Mouse (Mus musculus): Measurements from ENCODE around the gene Atoh7. TPM values are rescaled to one million over a fixed set of nuclear protein-coding genes. Genes with fewer than 3 reads are reported as not detected.

Gene Atoh7
- polyA plus RNA-seq, 1 experiment from 2014 or later, result not detected

DNA sequence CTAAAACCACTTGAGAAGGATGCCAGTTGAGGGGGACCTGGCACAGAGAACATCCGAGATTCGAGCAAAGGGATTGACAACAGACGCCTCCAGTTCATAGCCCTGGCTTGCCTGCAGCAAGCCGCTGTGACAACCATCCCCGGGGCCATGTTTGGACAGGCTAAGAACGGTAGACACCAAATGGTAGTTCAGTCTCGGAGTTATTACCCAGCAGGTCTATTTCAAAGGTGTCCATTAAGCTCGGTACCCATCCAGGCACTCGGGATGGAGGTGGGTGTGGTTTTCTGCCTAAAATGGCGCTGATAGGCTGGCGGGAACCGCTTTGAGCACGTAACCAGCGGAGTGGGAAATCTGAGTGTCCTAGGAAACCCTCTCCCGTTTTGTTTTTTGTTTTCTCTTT, 16.4 kb downstream of the Atoh7 start:
- H3K4me3 ChIP-seq (ENCODE audit: low read length), result no peak overlapping the region
- H3K4me2 ChIP-seq (replicated peaks; ENCODE audit: low read depth, low read length), result no peak overlapping the region
- no peak overlapping the region for H3K9ac ChIP-seq (ENCODE audit: low read depth, low read length)
- H3K9me3 ChIP-seq (ENCODE audit: control insufficient read depth, low read length), result peaks cover 10% of the 10 kb centered on the region
- WGBS, result 85% methylated on average over 15 of the region's 15 CpGs
- no peak overlapping the region for H3K27ac ChIP-seq (ENCODE audit: low read depth, low read length)
- no peaks in the 10 kb centered on the region for H3K4me1 ChIP-seq (ENCODE audit: control insufficient read depth, insufficient read depth, low read length)
- no peaks in the 10 kb centered on the region for H3K27me3 ChIP-seq (ENCODE audit: control insufficient read depth, insufficient read depth, low read length)
- H3K36me3 ChIP-seq (ENCODE audit: control insufficient read depth, insufficient read depth, low read length), result no peaks in the 10 kb centered on the region
- no peak for ATAC-seq (ENCODE audit: low FRiP score, low TSS enrichment)

DNA sequence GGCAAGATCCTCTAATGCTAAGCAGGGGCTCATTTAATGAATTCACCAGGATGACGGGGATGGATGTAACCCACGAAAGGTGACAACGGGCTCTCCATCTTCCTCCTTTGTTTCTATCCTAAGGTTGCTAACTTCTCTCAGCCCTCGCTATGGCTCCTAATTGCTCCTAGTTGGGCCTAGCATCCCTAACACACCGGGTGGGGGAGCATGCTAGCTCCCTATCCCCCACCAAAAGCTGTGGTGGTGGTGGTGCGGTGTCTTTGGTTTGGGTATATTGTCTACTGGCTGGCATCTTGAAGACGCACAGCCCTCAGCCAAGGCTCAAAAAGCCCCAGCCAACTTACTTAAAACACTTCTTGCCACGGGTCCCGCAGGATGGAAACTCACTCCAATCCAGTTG, 16.9 kb downstream of the Atoh7 start:
- no peak overlapping the region for H3K4me2 ChIP-seq (replicated peaks; ENCODE audit: low read depth, low read length)
- no peak overlapping the region for H3K4me3 ChIP-seq (ENCODE audit: low read length)
- H3K27ac ChIP-seq (ENCODE audit: low read depth, low read length), result no peak overlapping the region
- WGBS, result 96% methylated on average over 9 of the region's 9 CpGs
- ATAC-seq (ENCODE audit: low FRiP score, low TSS enrichment), result no peak
- no peaks in the 10 kb centered on the region for H3K27me3 ChIP-seq (ENCODE audit: control insufficient read depth, insufficient read depth, low read length)
- no peaks in the 10 kb centered on the region for H3K4me1 ChIP-seq (ENCODE audit: control insufficient read depth, insufficient read depth, low read length)
- peaks cover 6% of the 10 kb centered on the region; the same call in 1 of the 2 replicates for H3K9me3 ChIP-seq (ENCODE audit: control insufficient read depth, low read length)
- no peak overlapping the region for H3K9ac ChIP-seq (ENCODE audit: low read depth, low read length)
- H3K36me3 ChIP-seq (ENCODE audit: control insufficient read depth, insufficient read depth, low read length), result no peaks in the 10 kb centered on the region

DNA sequence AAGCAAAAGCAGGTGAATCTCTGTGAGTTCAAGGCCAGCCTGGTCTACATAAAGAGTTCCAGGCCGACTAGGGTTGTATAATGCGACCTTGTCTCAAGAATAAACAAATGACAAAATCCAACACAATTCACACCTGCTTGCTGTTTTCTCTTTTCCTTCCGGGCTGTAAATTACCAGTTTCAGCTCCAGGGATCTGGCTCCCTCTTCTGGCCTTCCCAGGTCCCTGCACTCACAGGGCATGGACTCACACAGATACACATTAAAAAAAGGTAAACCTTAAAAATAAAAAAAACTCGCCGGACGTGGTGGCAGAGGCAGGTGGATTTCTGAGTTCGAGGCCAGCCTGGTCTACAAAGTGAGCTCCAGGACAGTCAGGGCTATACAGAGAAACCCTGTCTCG, 18.1 kb downstream of the Atoh7 start:
- Histone ChIP-seq H3K9me3 (ENCODE audit: control insufficient read depth, low read length) (peaks cover 4% of the 10 kb centered on the region; the same call in 1 of the 2 replicates), H3K27me3 (ENCODE audit: control insufficient read depth, insufficient read depth, low read length) (no peaks in the 10 kb centered on the region), H3K9ac (ENCODE audit: low read depth, low read length) (no peak overlapping the region), H3K36me3 (ENCODE audit: control insufficient read depth, insufficient read depth, low read length) (no peaks in the 10 kb centered on the region), H3K4me3 (ENCODE audit: low read length) (no peak overlapping the region), H3K27ac (ENCODE audit: low read depth, low read length) (no peak overlapping the region), H3K4me2 (replicated peaks; ENCODE audit: low read depth, low read length) (no peak overlapping the region), H3K4me1 (ENCODE audit: control insufficient read depth, insufficient read depth, low read length) (no peaks in the 10 kb centered on the region)
- WGBS, result 96% methylated on average over 8 of the region's 8 CpGs
- no peak for ATAC-seq (ENCODE audit: low FRiP score, low TSS enrichment)

DNA sequence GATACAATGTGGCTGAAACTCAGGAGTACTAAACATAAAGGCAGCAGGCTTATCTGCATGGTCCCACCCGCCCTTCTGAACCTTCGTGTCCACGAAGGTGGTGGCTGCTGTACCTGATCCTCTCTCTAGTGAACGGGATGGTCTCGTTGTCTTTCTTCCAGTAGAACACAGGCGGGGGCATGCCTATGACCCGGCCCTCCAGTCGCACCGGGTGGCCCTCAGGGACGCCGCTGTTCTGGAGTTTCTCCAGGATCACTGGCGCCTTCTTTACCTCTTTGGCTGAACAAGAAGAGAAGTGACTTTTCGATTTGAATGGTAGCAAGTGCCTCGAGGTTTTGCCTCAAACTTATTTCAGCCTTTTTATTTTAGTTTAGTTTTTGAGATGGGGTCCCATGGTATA, 20.5 kb downstream of the Atoh7 start:
- H3K36me3 ChIP-seq (ENCODE audit: control insufficient read depth, insufficient read depth, low read length), result no peaks in the 10 kb centered on the region
- no peak overlapping the region for H3K9ac ChIP-seq (ENCODE audit: low read depth, low read length)
- H3K4me2 ChIP-seq (replicated peaks; ENCODE audit: low read depth, low read length), result no peak overlapping the region
- WGBS, result 71% methylated on average over 14 of the region's 14 CpGs
- no peaks in the 10 kb centered on the region for H3K27me3 ChIP-seq (ENCODE audit: control insufficient read depth, insufficient read depth, low read length)
- no peak overlapping the region for H3K27ac ChIP-seq (ENCODE audit: low read depth, low read length)
- H3K4me3 ChIP-seq (ENCODE audit: low read length), result no peak overlapping the region
- no peak for ATAC-seq (ENCODE audit: low FRiP score, low TSS enrichment)
- no peaks in the 10 kb centered on the region for H3K4me1 ChIP-seq (ENCODE audit: control insufficient read depth, insufficient read depth, low read length)
- H3K9me3 ChIP-seq (ENCODE audit: control insufficient read depth, low read length), result peaks cover 4% of the 10 kb centered on the region; the same call in 1 of the 2 replicates

DNA sequence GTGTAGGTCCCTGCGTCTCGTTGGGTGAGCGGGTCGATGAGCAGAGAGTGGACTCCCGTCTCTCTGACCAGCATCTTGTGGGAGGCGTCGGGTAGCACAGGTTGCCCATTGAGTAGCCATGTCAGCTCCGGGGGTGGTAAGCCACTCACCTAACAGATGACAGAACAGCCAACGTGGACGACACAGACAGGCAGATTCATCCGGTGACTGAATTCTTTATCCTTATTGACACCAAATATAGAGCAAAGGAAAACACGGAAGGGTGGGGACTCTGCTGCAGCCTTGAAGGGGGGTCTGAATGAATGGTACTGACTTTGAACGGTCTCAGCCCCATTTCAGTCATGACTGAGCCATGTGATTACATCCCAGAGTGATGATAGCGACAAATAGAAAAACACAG, 22.5 kb downstream of the Atoh7 start:
- H3K4me3 ChIP-seq (ENCODE audit: low read length), result no peak overlapping the region
- no peak for ATAC-seq (ENCODE audit: low FRiP score, low TSS enrichment)
- H3K9me3 ChIP-seq (ENCODE audit: control insufficient read depth, low read length), result peaks cover 4% of the 10 kb centered on the region; the same call in 1 of the 2 replicates
- H3K9ac ChIP-seq (ENCODE audit: low read depth, low read length), result no peak overlapping the region
- no peaks in the 10 kb centered on the region for H3K36me3 ChIP-seq (ENCODE audit: control insufficient read depth, insufficient read depth, low read length)
- no peaks in the 10 kb centered on the region for H3K4me1 ChIP-seq (ENCODE audit: control insufficient read depth, insufficient read depth, low read length)
- no peak overlapping the region for H3K27ac ChIP-seq (ENCODE audit: low read depth, low read length)
- no peaks in the 10 kb centered on the region for H3K27me3 ChIP-seq (ENCODE audit: control insufficient read depth, insufficient read depth, low read length)
- no peak overlapping the region for H3K4me2 ChIP-seq (replicated peaks; ENCODE audit: low read depth, low read length)
- WGBS, result 86% methylated on average over 14 of the region's 14 CpGs

DNA sequence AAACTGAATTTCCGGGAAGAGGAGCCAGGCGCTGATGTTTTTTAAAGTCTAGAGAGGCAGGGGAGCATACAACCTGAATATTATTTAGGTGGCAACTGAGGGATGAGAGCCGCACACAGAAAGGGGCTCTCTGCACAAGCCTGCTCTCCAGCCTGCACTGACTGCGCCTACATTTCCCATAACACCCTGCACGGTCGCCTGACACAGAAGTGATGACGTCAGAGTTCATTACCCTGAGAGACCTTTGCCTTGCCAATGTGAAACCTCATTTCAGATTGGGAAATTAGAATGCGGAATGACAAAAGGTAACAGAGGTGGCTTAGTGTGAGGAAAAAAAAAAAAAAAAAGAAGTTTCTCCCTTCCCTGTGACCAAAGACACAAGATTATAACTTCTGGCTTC, 23.1 kb downstream of the Atoh7 start:
- WGBS, result 34% methylated on average over 8 of the region's 8 CpGs

DNA sequence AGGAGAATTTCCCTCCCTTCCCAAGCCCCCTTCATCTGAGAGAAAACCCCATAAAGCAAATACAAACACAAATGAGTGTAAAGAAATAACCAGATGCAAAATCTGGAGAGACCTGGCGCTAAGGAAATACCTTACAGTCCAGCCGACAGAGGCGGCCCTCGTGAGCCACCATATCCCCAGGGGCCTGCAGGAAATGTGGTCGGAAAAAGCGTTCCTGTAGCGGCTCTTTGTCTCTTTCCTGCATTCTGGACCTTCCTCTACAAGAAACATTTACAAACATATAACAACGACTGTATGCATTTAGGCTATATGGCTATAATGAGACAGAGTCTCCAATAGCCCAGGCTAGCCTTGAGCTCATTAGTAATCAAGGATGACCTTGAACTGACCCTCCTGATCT, 23.7 kb downstream of the Atoh7 start:
- ATAC-seq (ENCODE audit: low FRiP score, low TSS enrichment), result no peak
- WGBS, result 86% methylated on average over 8 of the region's 8 CpGs
- no peaks in the 10 kb centered on the region for H3K36me3 ChIP-seq (ENCODE audit: control insufficient read depth, insufficient read depth, low read length)
- no peak overlapping the region for H3K4me3 ChIP-seq (ENCODE audit: low read length)
- no peaks in the 10 kb centered on the region for H3K4me1 ChIP-seq (ENCODE audit: control insufficient read depth, insufficient read depth, low read length)
- H3K9ac ChIP-seq (ENCODE audit: low read depth, low read length), result no peak overlapping the region
- H3K4me2 ChIP-seq (replicated peaks; ENCODE audit: low read depth, low read length), result no peak overlapping the region
- no peaks in the 10 kb centered on the region for H3K27me3 ChIP-seq (ENCODE audit: control insufficient read depth, insufficient read depth, low read length)
- no peaks in the 10 kb centered on the region for H3K9me3 ChIP-seq (ENCODE audit: control insufficient read depth, low read length)
- H3K27ac ChIP-seq (ENCODE audit: low read depth, low read length), result no peak overlapping the region

More for the DNA sequence above, 23.1 kb downstream of the Atoh7 start:
- Histone ChIP-seq H3K4me2 (replicated peaks; ENCODE audit: low read depth, low read length) (no peak overlapping the region), H3K36me3 (ENCODE audit: control insufficient read depth, insufficient read depth, low read length) (no peaks in the 10 kb centered on the region), H3K27me3 (ENCODE audit: control insufficient read depth, insufficient read depth, low read length) (no peaks in the 10 kb centered on the region), H3K9me3 (ENCODE audit: control insufficient read depth, low read length) (peaks cover 2% of the 10 kb centered on the region; the same call in 1 of the 2 replicates), H3K9ac (ENCODE audit: low read depth, low read length) (no peak overlapping the region), H3K4me1 (ENCODE audit: control insufficient read depth, insufficient read depth, low read length) (no peaks in the 10 kb centered on the region), H3K4me3 (ENCODE audit: low read length) (no peak overlapping the region), H3K27ac (ENCODE audit: low read depth, low read length) (no peak overlapping the region)
- ATAC-seq (ENCODE audit: low FRiP score, low TSS enrichment), result no peak

DNA sequence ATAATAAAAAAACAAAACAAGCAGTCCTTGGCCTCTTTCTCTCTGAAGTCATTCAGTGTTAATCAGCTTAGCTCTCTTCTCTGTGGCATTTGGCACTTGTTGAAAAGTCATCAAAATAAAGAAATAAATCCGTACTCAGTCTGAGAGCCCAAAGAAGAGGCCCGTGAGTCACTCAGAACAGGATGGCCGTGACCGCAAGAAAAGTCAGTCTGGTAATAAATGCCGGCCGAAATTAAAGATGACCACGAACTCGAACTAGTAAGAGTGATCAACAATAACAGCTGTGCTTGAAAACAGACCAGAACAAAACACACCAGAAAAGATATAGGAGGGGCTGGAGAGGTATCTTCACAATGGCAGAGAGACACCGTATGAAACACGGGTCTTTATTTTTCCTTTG, 24.6 kb downstream of the Atoh7 start:
- Histone ChIP-seq H3K4me1 (ENCODE audit: control insufficient read depth, insufficient read depth, low read length) (no peaks in the 10 kb centered on the region), H3K9ac (ENCODE audit: low read depth, low read length) (no peak overlapping the region), H3K9me3 (ENCODE audit: control insufficient read depth, low read length) (no peaks in the 10 kb centered on the region), H3K4me3 (ENCODE audit: low read length) (no peak overlapping the region), H3K27ac (ENCODE audit: low read depth, low read length) (no peak overlapping the region), H3K36me3 (ENCODE audit: control insufficient read depth, insufficient read depth, low read length) (no peaks in the 10 kb centered on the region), H3K27me3 (ENCODE audit: control insufficient read depth, insufficient read depth, low read length) (no peaks in the 10 kb centered on the region), H3K4me2 (replicated peaks; ENCODE audit: low read depth, low read length) (no peak overlapping the region)
- WGBS, result 93% methylated on average over 10 of the region's 10 CpGs
- no peak for ATAC-seq (ENCODE audit: low FRiP score, low TSS enrichment)

DNA sequence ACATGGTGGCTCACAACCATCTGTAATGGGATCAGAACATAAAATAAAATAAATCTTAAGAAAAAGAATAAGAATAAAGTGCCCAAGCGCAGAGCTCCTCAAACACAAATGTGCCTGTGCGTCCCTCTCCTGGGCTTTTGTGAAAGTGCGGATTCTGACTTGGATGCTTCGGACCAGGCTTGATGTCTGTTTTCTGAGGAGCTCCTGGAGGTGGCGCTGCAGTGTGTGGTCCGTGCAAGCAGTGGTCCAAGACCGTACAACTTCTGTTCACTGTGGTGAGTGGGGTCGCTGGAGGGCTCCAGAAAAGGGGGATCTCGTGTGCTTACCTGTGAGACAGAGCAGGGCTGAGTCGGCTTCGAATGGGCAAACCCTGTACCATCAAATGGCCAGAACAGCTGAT, 25.9 kb downstream of the Atoh7 start:
- no peak for ATAC-seq (ENCODE audit: low FRiP score, low TSS enrichment)
- 42% methylated on average over 11 of the region's 11 CpGs for WGBS
- Histone ChIP-seq H3K9me3 (ENCODE audit: control insufficient read depth, low read length) (no peaks in the 10 kb centered on the region), H3K27me3 (ENCODE audit: control insufficient read depth, insufficient read depth, low read length) (no peaks in the 10 kb centered on the region), H3K9ac (ENCODE audit: low read depth, low read length) (no peak overlapping the region), H3K36me3 (ENCODE audit: control insufficient read depth, insufficient read depth, low read length) (no peaks in the 10 kb centered on the region), H3K4me3 (ENCODE audit: low read length) (no peak overlapping the region), H3K27ac (ENCODE audit: low read depth, low read length) (no peak overlapping the region), H3K4me2 (replicated peaks; ENCODE audit: low read depth, low read length) (no peak overlapping the region), H3K4me1 (ENCODE audit: control insufficient read depth, insufficient read depth, low read length) (no peaks in the 10 kb centered on the region)

DNA sequence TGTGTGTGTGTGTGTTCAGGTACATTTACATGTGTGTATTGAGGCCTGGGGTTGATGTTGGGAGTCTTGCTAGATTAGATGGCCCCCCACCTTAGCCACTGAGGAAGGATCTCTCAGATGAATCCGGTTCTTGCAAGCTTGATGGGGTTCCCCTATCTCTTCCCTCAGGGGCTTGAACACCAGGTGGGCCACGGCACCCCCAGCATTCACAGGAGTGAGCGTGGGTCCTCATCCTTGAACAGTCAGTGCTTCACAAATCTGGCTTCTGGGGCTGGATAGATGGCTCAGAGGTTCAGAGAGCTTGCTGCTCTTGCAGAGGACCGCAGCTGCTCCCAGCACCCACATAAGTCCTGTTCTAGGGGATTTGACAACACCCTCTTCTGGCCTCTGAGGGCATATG, 26.7 kb downstream of the Atoh7 start:
- no peak overlapping the region for H3K27ac ChIP-seq (ENCODE audit: low read depth, low read length)
- H3K9ac ChIP-seq (ENCODE audit: low read depth, low read length), result no peak overlapping the region
- H3K36me3 ChIP-seq (ENCODE audit: control insufficient read depth, insufficient read depth, low read length), result no peaks in the 10 kb centered on the region
- H3K9me3 ChIP-seq (ENCODE audit: control insufficient read depth, low read length), result no peaks in the 10 kb centered on the region
- WGBS, result 86% methylated on average over 4 of the region's 4 CpGs
- no peak overlapping the region for H3K4me2 ChIP-seq (replicated peaks; ENCODE audit: low read depth, low read length)
- no peaks in the 10 kb centered on the region for H3K27me3 ChIP-seq (ENCODE audit: control insufficient read depth, insufficient read depth, low read length)
- no peak for ATAC-seq (ENCODE audit: low FRiP score, low TSS enrichment)
- no peak overlapping the region for H3K4me3 ChIP-seq (ENCODE audit: low read length)
- H3K4me1 ChIP-seq (ENCODE audit: control insufficient read depth, insufficient read depth, low read length), result no peaks in the 10 kb centered on the region
